Mouse (Mus musculus) heart, adult 18-20 months (tissue): ENCODE measurements around the gene 2900011O08Rik. TPM values are rescaled to one million over a fixed set of nuclear protein-coding genes. Genes with fewer than 3 reads are reported as not detected.
"Not testable (repeated sequence)": the region's sequence is repeated elsewhere in the genome, so short reads cannot be mapped to it uniquely, and the experiment has no call there.

Experiments used
- DNase-seq, 2 experiments: peaks; one replicate each; pipeline ENCODE4 v3.0.0; 2021 to 2022; ENCODE audit warnings: mixed read lengths in 1 of 2
- total RNA-seq, 2 experiments: library from RNA; stranded (reverse); gene quantifications; 2 replicates each; pipeline ENCODE4 v1.2.3; 2021

Gene 2900011O08Rik
- total RNA-seq, 2 experiments from 2014 or later: not detected

DNA sequence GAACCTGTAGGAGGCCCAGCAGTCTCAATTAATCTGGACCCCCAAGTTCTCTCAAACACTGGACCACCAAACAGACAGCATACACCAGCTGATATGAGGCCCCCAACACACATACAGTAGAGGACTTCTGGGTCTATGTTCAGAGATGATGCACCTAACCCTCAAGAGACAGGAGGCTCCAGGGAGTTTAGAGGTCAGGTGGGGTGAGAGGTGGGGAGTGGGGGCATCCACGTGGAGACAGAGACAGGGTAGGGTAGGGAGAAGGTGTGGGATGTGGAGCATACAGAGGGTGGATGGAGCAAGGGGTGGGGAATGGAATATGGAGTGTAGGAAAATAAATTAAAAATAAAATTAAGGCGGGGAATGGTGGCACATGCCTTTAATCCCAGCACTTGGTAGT lies 82.3 kb downstream of the 2900011O08Rik start:
- DNase-seq: not testable (repeated sequence)

DNA sequence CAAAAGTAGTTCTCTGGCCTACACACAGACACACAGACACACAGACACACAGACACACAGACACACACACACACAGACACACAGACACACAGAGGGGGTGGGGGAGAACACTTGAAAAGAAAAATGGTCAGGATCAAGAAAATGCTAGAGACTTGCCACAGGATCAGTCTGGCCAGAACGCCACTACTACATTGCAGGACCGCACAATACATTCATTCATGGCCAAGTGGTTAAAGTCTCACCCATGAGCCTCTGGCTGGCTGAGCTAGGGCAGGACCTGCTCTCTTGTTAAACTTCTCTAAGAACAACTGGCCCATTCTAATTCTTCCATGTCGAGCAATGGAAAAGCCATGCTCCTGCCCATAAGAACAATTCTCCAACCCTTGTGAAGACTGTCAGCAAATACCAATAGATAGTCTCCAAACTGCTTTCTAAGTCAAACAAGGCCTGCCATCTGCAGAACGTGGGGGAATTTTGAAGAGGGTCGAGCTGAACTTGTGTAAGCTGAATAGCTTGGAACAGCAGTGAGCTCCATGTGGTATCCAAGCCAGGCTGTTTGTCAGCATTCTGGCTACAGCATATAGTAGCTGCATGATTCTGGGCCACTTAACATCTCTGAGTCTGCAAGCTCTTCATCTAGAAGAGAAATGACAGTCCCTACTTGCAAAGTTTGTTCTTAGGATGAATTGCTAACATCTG lies 84.2 kb downstream of the 2900011O08Rik start:
- no peak for DNase-seq

DNA sequence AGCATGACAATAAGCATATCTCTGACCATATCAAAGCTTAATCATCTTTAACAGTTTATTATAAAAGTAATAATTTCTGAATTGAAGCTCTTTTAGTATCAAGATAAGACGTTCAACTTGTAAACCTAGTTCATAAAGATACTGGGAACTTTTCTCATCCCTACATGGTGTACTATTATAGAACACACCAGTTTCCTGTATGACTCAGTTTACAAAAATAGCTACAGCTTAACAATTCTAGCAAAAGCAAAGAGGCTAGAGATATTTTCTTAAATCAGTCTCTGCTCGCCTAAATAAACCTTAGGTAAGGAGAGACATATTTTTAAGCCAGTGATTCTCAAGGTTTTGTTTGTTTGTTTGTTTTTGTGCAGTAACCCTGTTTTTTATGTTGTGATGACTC lies 96.5 kb downstream of the 2900011O08Rik start:
- DNase-seq: no peak

DNA sequence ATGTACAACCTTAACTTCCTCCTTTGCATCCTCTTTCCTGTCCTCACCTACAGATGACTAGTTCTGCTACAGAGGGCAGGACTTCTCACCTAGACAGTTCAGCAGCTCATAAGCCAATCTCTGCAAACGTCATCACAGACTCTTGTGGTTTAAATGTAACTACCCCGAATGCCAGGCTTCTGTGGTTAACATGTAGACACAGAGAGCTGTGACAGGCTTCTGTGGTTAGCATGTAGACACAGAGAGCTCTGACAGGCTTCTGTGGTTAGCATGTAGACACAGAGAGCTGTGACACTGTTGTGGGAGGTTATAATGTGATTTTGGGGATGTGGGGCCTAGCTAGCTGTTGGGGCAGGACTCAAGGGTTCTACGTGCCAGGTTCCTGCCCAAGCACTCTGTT lies 101.8 kb downstream of the 2900011O08Rik start:
- DNase-seq: peak in 1 of 2 experiments; percentile 8

DNA sequence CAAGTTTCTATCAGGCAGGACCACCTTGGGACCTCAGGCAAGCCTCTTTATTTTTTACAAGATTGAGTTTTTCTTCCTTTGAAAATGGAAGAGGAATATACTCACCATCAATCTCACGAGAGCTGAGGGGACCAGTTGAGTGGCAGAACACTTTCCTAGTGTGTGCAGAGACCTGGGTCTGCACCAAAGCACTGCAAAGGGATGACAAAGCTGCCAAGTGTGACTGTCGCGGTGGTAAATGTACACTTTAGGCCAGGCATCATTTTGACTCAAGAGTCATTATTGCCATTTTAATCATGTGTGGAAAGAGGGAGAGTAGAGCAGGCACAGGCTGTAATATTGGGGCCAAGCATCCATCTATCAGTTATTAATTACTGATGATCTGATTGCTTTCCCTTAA lies 102.9 kb downstream of the 2900011O08Rik start:
- DNase-seq: no peak

DNA sequence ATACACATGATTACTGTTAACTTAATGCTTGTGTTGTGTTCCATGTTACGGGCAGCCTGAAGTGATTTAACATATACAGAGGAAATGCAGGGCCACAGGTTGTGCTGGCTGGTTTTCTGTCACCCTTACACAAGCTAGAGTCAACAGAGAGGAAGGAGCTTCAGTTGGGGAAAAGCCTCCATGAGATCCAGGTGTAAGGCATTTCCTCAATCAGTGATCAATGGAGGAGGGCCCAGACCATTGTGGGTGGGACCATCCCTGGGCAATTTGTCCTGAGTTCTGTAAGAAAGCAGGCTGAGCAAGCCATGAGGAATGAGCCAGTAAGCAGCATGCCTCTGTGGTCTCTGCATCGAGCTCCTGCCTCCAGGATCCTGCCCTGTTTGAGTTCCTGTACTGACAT lies 105.4 kb downstream of the 2900011O08Rik start:
- DNase-seq: no peak

GRCm38 (mm10) chr16:14105891-14106290 lies 119.5 kb downstream of the 2900011O08Rik start:
- DNase-seq: no peak

DNA sequence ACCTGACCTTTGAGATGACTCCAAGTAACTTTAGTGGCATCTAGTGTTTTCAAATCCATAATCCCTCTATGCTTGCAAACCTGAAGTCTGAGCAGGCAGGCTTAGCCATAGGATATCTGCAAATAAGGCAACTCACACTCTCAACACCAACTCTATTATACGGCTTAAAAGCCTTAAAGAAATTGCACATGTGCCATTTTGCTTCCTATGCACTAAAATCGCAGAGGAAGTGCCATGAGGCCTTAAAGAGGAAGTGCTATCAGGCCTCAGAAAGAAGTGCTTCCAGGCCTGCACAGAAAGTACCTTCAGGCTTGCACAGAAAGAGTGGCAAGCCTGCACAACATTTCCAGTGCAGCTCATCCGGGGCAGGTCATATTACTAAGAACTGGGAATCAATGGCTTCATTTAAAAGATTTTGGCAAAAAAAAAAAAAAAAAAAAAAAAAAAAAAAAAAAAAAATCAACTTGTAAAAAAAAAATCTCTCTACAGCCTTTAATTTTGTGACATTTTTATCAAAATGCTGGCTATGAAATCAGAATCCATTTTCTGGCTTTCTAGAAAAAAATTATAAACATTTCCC lies 123.3 kb downstream of the 2900011O08Rik start:
- peak in 1 of 2 experiments; percentile 26 for DNase-seq

DNA sequence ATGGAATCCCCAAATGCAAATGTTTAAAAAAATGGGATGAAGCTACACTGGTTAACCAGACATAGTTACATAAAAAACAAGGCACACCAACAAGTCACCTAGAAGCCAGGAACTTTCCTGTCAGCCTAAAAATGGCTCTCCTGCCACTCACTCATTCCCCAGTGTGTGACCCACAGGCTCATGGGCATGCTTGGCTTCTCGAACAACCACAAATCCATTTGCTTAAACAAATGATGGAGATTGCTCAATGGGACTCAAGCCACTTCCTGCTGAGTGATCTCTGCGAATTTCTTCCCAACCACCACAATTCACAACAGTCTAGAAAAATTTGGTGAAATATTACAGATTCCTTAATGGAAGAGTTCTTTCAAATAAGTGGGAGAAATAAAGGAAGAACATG lies 124.5 kb downstream of the 2900011O08Rik start:
- DNase-seq: no peak

DNA sequence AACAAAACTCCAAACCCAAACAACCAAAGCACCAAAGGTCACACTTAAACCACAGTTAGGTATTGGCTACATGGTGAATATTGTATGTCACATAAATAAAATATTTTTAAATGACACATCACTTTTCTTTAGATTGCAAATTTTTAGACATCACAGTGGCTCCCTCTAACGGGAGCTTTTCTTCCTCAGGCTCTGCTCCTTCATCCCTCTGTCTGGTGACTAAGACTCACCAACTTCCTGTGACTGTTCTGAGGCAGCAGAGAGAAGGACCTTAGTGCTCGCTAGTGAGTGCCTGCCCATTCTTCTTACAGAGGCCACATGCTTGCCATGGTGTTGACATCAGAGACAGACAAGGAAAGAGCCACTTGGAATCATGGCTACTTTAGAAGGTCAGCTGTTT lies 125.7 kb downstream of the 2900011O08Rik start:
- no peak for DNase-seq

GRCm38 (mm10) chr16:14112742-14113141 lies 126.3 kb downstream of the 2900011O08Rik start:
- DNase-seq: peak in 1 of 2 experiments; percentile 32

DNA sequence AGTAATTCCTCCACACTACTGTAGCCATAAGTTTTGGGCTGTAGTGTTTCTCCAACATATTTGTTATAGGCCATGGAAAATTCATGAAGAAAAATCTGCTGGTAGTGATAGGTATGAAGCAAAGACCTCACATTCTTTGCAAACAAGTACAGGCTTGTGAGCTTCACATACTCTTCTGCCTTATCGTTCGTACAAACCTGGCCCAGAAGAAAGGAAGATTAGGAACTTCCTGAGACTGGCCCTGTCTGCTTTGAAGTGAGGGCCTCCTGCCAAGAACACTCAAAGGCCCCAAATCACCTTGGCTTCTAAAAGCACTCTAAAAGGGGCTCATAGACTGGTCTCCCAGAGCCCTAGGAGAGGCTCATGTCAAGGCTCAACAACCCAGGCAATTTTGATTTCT lies 130.9 kb downstream of the 2900011O08Rik start:
- no peak for DNase-seq

DNA sequence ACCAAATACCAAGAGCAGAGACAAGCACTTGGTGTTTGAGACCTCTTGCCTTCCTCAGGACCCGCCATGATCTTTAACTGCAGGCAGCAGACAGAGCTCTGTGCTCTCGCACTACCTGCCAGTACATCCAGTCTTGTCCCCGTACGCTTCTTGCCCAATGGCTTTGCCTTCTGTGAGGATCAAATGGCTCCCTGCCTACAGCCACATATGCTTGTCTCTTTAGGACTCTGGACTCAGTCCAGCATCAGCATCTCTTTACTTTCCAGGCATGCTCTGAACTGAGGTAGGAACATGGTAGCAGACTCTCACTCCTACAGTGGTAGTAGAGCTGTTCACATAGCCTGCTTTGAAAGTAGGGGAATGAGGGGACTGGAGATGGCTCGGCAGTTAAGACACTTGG lies 134.5 kb downstream of the 2900011O08Rik start:
- DNase-seq: no peak

DNA sequence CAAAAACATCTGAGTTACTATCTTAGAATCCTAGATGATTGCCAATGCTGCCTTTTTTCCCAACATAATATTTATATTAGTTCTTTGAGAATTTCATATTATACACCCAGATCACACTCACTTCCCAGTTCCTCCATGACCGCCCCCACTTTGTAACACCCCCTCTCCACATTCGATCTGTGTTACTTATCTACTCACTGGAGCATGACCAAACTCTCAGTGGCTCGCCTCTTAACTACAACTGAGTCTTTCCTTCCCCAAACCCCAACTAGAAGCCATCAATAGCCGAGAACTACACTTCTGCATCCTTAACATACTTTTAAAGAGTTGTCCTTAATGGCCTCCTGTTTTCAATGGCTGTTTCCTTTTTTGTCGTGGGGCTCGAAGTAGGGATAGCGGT lies 135.2 kb downstream of the 2900011O08Rik start:
- no peak for DNase-seq

- DNase-seq: no peak
Measured at GRCm38 (mm10) chr16:14122586-14122985, 136.2 kb downstream of the 2900011O08Rik start.

GRCm38 (mm10) chr16:14123901-14124300 lies 137.5 kb downstream of the 2900011O08Rik start:
- no peak for DNase-seq

DNA sequence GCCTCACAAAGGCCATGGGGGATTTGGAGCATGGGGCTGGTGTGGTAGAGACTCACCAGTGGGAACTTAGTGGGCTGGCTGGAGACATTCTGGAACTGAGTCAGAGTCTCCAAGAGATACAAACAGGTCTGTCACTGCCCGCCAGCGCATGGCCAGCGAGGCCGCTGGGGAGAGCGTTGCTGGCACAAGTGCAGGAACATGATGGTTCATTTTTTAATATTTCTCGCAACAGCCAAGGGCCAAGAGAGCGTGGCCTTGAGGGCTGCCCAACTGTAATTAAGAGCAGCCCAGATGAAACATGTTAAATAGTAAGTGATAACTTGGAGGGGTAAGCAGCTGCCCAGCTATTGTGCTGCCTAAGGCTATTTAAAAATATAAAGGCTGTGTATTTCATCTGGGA lies 138.3 kb downstream of the 2900011O08Rik start:
- no peak for DNase-seq

DNA sequence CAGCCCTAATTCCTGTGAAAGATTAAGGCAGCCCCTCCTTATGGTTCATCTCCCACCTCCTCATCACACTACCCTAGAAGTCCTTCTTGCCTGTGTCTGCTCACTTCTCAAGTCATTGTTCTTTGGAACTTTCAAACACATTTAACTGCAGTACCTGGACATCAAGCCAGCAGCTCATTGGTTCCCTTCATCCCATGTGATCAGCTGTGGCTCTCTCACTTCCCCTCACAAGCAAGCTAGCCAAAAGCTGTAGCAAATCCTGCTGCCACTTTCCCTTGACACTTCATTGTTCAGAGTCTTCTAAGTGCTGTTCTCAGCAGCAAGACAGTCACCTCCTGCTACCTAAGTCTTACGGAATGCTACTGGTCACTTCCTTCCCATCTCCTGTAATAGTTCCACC lies 138.8 kb downstream of the 2900011O08Rik start:
- DNase-seq: no peak

DNA sequence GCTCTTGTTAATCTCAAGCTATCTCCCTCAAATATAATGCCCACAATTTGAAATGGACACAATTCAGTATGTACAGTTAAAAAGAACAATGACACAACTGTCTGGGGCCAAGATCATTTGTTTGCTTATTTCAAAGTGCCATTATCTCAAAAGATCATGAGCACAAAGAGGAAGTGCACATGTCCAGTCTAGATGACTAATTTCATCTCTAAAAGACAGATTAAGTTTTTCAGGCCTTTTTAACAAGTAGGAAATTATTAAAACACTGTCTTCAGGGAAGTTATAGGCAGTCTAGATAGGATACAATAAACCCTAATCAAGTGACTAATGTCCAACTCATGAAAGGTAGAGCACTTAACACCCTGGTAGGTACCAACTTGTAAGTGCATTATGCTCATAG lies 142.6 kb downstream of the 2900011O08Rik start:
- no peak for DNase-seq

GRCm38 (mm10) chr16:14130796-14131195 lies 144.4 kb downstream of the 2900011O08Rik start:
- no peak for DNase-seq

DNA sequence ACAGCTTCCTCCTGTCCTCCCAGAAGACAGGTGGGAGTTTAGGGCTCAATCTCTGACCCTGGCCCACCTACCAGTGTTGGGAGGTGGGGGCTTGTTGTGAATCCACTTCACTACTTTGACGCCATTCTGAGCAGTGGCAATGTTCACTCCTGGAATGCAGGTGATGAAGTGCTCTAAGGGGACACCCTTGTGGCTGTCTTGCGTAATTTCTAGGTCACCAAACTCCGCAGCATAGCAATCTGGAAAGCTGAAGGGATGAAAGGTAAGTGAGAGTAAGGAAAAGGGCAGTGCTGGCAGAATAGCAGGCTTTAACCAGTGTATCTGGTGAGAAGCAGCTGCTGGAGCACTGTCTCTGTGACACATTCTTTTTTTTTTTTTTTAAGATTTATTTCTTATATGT lies 145.0 kb downstream of the 2900011O08Rik start:
- no peak for DNase-seq

GRCm38 (mm10) chr16:14131838-14132237 lies 145.4 kb downstream of the 2900011O08Rik start:
- DNase-seq: no peak

DNA sequence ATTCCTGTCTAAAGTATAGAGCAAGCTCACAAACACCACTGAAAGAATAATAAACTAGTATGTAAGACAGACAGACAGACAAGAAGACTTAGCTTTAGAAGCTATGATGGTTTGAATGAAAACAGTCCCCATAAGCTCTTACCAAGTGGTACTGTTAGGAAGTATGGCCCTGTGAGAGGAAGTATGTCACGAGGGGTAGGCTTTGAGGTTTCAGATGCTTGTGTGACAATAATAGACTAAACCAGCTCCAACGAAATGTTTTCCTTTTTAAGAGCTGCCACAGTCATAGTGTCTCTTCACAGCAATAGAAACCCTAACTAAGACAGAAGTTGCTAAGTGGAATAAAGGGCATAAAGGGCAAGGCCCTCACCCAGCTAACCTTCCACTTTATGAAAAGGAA lies 148.6 kb downstream of the 2900011O08Rik start:
- DNase-seq: peak in 1 of 2 experiments; percentile 26

DNA sequence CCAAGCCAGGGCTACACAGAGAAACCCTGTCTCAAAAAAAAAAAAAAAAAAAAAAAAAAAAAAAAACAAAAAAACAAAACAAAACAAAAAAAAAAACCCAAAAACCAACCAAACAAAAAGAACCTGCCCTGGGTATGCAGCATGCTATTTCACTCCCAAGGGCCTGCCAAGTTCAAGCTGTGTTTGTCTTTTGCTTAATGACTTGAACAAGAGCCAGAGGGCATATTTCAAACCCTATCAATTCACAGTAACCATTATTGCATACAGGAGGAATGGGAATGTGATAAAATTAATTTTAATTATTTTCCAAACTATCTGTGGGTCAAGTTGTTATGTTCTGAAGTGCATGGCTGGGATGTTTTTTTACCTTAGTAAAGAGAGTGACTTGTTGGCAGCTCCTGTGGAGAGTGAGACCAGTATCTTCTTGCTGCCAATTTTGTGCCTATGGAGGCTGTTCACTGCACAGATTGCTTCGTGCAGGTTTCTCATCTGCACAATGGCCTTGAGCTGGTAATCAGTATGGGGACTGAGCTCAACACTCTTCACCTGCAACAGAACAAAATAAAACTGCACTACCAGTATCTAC lies 151.7 kb downstream of the 2900011O08Rik start:
- no peak for DNase-seq
